Mouse (Mus musculus) spleen, adult 2 months (tissue): ENCODE results near the gene Tm9sf2. TPM values are rescaled to one million over a fixed set of nuclear protein-coding genes. Genes with fewer than 3 reads are reported as not detected.
"Not testable (repeated sequence)": the region's sequence is repeated elsewhere in the genome, so short reads cannot be mapped to it uniquely, and the experiment has no call there.

ENCODE experiments used
- DNase-seq, 2 experiments: peaks; one replicate each; pipeline versions ENCODE4 v3.0.0 to v3.0.0-alpha.2; 2012 to 2021; ENCODE audit warnings: low spot score in 2 of 2, low read depth in 1 of 2
- H3K27ac ChIP-seq: fragments of 200-500 bp; 2 replicates; pipeline ENCODE4 v1.5.1; 2012; ENCODE audit warnings: low read length, inconsistent platforms; ENCODE audit not compliant: insufficient read depth
- H3K27me3 ChIP-seq: fragments of 200-500 bp; 2 replicates; pipeline ENCODE4 v1.6.1; 2012; ENCODE audit warnings: mild to moderate bottlenecking, moderate library complexity, low read length, inconsistent platforms; ENCODE audit not compliant: control insufficient read depth, insufficient read depth
- H3K36me3 ChIP-seq: fragments of 200-500 bp; 2 replicates; pipeline ENCODE4 v1.6.1; 2012; ENCODE audit warnings: mild to moderate bottlenecking, low read length, inconsistent platforms; ENCODE audit not compliant: control insufficient read depth, insufficient read depth
- H3K4me1 ChIP-seq: fragments of 200-500 bp; 2 replicates; pipeline ENCODE4 v1.6.1; 2011; ENCODE audit warnings: inconsistent platforms; ENCODE audit not compliant: control insufficient read depth, insufficient read depth, insufficient read length
- H3K4me3 ChIP-seq: fragments of 200-500 bp; 2 replicates; pipeline ENCODE4 v1.5.1; 2011; ENCODE audit warnings: mild to moderate bottlenecking, inconsistent platforms; ENCODE audit not compliant: insufficient read depth, insufficient read length; ENCODE audit errors: extremely low read depth
- CTCF ChIP-seq: fragments of 200-500 bp; IDR thresholded peaks from 2 replicates; pipeline ENCODE4 v1.5.1; 2011; ENCODE audit warnings: mild to moderate bottlenecking, inconsistent platforms; ENCODE audit not compliant: insufficient read depth, insufficient read length, insufficient replicate concordance; ENCODE audit errors: extremely low read depth
- POLR2A ChIP-seq: fragments of 200-500 bp; IDR thresholded peaks from 2 replicates; pipeline ENCODE4 v1.6.1; 2011; ENCODE audit warnings: low read depth, low read length, inconsistent platforms
- WGBS: fragments of 180-500 bp; shearing (Covaris S2); methylation state at CpG from one replicate; pipeline ENCODE4 v1.1.7; 2018; 5-methylcytosine and 5-hydroxymethylcytosine counted together
- polyA plus RNA-seq: library from polyadenylated mRNA; depleted of rRNA; stranded (reverse); fragments of >200 nt; gene quantifications from 2 replicates; pipeline ENCODE4 v1.2.3, GENCODE M21; 2012

Gene Tm9sf2
- polyA plus RNA-seq, 1 experiment = 80.8 TPM

- no peaks in the 10 kb centered on the region for H3K27me3 ChIP-seq
- WGBS = under 1% methylated on average over 2 of the region's 2 CpGs
- H3K36me3 ChIP-seq = no peaks in the 10 kb centered on the region
- TF ChIP-seq POLR2A (no peak), CTCF (peak; percentile 92; the same call in 1 of the 2 replicates)
- H3K27ac ChIP-seq = peak overlapping the region; percentile 93
- peaks cover 54% of the 10 kb centered on the region for H3K4me1 ChIP-seq
- peak; percentile 56 to 83 for DNase-seq
- no peak overlapping the region for H3K4me3 ChIP-seq
These were observed 42.3 kb upstream of the Tm9sf2 start for GRCm38 (mm10) chr14:122064519-122064918.

GRCm38 (mm10) chr14:122066243-122066642, 40.6 kb upstream of the Tm9sf2 start:
- H3K27me3 ChIP-seq = no peaks in the 10 kb centered on the region
- TF ChIP-seq POLR2A (no peak), CTCF (no peak)
- H3K4me1 ChIP-seq = peaks cover 54% of the 10 kb centered on the region
- no peaks in the 10 kb centered on the region for H3K36me3 ChIP-seq
- H3K27ac ChIP-seq = peak overlapping the region; percentile 88
- peak; percentile 61 to 69 for DNase-seq
- no peak overlapping the region for H3K4me3 ChIP-seq
- WGBS = 13% methylated on average over 4 of the region's 4 CpGs

DNA sequence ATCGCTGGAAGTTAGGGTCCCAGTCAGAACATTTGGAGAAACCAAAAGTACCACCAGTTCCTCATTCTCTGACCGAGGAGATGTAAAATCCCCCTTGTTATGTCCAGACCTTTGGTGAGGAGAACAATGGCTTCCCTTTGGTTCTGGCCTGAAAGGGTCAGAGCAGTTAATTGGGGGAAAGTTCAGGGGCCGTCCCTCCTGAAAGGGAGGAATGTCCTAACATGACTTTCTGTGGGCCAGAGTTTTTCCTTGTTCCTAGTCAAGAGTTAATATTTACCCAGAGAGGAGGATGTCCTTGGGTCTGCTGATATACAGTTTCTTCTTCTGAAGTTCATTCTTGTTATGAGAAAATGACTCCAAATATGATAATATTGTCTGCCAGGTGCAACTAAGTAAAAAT, 38.8 kb upstream of the Tm9sf2 start:
- Histone ChIP-seq H3K4me1 (peaks cover 45% of the 10 kb centered on the region), H3K27ac (peak overlapping the region; percentile 88; the same call in 1 of the 2 replicates)
- not testable (repeated sequence) for DNase-seq, H3K36me3 ChIP-seq, H3K27me3 ChIP-seq, H3K4me3 ChIP-seq
- 40% methylated on average over 3 of the region's 3 CpGs for WGBS

DNA sequence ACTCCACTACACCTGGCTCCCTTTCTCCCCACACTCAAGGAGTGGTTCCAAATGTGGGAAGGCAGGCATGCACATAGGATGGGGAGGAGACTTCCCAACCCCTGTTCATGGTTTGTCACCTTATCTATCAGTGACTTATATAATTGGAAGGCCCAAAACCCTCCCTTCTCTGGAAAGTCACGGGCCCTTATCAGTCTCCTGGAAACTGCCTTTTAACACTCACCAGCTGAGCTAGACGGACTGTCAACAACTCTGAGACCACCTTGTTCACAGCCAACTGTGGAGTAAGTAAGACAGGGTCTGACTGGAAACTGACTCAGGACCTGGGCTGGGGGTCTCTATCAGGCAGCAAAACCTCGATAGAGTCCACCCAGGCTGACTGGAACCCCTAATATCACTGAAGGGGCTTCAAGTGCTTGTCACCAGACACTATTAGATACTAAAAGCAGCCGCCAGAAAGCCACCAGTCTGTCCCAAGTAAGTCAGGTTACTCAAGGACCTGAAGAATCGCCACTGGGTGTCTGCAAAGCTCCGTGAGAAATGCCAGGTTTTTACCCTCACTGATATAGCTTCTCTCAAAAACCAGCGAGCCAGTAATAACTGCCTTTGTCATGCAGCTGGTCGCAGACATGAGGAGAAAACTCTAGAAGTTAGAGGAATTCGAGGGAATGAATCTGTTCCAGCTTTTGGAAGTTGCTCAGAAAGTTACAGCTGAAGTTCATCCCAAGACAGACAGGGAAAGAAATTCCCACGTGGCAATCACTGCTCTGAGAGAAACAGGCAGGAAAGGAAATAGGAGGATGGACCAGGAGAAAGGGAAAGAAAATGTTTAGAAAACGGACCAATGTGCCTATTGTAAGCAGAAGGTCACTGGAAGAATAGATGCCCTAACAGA, 37.8 kb upstream of the Tm9sf2 start:
- TF ChIP-seq CTCF = no peak
- no peak for TF ChIP-seq POLR2A
- Histone ChIP-seq H3K27me3 (no peaks in the 10 kb centered on the region), H3K36me3 (no peaks in the 10 kb centered on the region), H3K4me1 (peaks cover 48% of the 10 kb centered on the region), H3K27ac (no peak overlapping the region), H3K4me3 (no peak overlapping the region)
- no peak for DNase-seq
- WGBS = 69% methylated on average over 11 of the region's 11 CpGs

GRCm38 (mm10) chr14:122069948-122070347, 36.9 kb upstream of the Tm9sf2 start:
- H3K27ac ChIP-seq = no peak overlapping the region; the same call in 1 of the 2 replicates
- H3K4me3 ChIP-seq = no peak overlapping the region
- no peaks in the 10 kb centered on the region for H3K27me3 ChIP-seq
- 31% methylated on average over 3 of the region's 3 CpGs for WGBS
- H3K4me1 ChIP-seq = peaks cover 43% of the 10 kb centered on the region; the same call in 1 of the 2 replicates
- DNase-seq = no peak
- no peaks in the 10 kb centered on the region for H3K36me3 ChIP-seq
- no peak for TF ChIP-seq CTCF

DNA sequence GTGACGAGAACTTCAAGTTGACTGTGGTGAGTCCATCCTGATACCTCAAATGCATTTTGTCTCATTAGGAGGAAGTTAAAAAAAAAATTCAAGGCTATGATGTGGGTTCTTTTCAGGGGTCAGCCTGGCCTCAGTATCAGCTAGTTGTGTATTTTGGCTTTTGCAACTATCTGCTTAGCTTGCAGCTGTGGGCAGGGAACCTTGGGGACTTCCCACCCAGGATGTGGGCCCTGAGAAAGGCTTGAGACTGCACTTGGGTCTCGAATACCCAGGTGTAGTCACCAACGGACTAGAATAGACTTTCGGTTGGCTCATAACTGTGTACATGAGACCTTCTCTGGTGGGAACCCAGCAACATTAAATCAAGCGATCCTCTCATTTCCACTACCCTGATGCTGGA, 33.4 kb upstream of the Tm9sf2 start:
- Histone ChIP-seq H3K36me3 (no peaks in the 10 kb centered on the region), H3K4me3 (no peak overlapping the region), H3K27ac (peak overlapping the region; percentile 66), H3K27me3 (no peaks in the 10 kb centered on the region), H3K4me1 (peaks cover 19% of the 10 kb centered on the region; the same call in 1 of the 2 replicates)
- TF ChIP-seq CTCF = no peak
- no peak for TF ChIP-seq POLR2A
- DNase-seq = peak in 1 of 2 experiments; percentile 73
- 18% methylated on average over 5 of the region's 5 CpGs for WGBS

- no peaks in the 10 kb centered on the region for H3K27me3 ChIP-seq
- no peak for DNase-seq
- peaks cover 19% of the 10 kb centered on the region; the same call in 1 of the 2 replicates for H3K4me1 ChIP-seq
- peak overlapping the region; percentile 66; the same call in 1 of the 2 replicates for H3K27ac ChIP-seq
- H3K36me3 ChIP-seq = no peaks in the 10 kb centered on the region
- no peak for TF ChIP-seq POLR2A
- TF ChIP-seq CTCF = no peak
- WGBS = 82% methylated on average over 10 of the region's 10 CpGs
- H3K4me3 ChIP-seq = no peak overlapping the region
These were observed 32.5 kb upstream of the Tm9sf2 start for GRCm38 (mm10) chr14:122074360-122074759.
